Mouse (Mus musculus): ENCODE results near the gene Olfr370. TPM values are rescaled to one million over a fixed set of nuclear protein-coding genes. Genes with fewer than 3 reads are reported as not detected.
A peak's percentile ranks its signal among the peaks of the same experiment; 100 is the strongest.

Gene Olfr370
- total RNA-seq, 1 experiment from 2014 or later: not detected

DNA sequence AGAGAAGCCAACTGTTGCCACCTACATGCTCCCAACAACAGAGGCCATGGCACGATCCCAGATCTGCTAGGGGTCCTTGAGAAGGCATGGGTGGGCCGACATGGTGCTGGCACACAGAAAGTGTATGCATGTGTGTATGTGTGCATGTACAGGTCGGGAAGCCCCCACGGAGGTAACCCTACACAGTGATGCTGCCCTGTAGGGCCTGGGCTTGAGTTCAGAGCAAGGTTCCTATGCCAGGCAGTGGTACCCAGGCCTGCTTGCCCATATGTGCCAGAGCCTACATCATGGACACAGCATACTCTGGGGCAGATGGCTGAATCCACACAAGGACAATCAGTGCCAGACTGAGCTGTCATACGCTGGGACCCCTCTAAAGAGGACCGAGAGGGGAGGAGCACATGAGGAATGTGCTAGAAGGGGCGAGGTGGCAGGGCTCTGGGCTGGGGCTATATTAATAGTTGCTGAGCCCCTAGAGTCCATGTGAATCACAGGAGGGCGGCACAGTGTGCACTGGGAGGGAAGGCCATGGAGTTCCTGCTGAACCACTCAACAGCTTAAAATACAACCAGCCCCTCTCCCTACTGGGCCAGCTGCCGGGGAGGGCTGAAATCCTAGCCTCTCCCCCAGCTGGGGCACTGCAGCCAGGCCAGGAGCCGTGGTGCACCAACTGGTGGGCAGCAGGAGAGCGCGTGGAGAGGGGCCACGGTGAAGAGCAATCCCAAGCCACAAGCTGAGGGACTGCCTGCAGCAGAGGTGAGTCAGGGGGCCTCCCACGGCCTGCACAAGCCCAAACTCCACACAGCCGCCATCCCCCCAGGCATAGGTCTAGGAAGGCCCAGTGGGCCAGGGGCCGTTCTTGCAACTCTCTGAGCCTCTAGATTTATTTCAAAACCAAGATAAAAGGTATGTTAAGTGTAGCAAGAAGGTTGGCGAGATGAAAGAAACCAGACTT, 40.3 kb downstream of the Olfr370 start:
- no peak for DNase-seq

DNA sequence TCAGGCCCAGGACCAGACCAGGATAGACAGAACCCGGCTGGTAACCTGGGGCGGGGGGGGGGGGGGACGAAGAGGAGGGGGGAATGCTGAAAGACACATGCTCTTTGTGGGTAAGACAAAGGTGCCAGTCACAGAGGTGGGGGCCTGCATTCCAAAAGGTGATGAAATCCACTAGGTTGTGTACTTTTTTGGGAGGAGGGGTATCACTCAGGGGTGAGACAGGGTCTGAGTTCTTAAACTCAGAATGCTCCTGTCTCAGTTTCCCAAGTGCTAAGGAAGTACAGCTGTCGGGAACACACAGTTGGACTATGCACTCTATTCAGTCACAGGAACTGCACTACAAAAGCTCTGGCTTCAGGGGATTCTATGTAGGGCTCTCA, 40.9 kb downstream of the Olfr370 start:
- DNase-seq: no peak

DNA sequence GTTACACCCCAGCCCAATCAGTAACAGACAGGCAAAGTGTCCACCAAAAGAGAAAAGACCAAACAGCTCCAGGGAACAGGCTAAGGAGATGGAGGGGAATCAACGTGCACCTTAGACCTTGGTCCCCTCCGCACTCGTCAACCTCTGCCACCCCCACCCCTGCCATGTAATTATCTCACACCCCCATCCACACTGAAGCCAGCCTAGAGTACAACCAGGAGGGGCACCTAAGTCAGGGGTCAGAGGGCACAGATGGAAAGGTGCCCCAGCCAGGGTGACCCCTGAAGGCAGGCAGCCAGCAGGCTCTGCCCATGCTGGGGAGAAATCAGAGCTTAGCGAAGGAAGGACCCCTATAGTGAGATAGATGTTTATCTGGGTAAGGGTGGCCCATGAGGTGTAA, 41.3 kb downstream of the Olfr370 start:
- DNase-seq: no peak

DNA sequence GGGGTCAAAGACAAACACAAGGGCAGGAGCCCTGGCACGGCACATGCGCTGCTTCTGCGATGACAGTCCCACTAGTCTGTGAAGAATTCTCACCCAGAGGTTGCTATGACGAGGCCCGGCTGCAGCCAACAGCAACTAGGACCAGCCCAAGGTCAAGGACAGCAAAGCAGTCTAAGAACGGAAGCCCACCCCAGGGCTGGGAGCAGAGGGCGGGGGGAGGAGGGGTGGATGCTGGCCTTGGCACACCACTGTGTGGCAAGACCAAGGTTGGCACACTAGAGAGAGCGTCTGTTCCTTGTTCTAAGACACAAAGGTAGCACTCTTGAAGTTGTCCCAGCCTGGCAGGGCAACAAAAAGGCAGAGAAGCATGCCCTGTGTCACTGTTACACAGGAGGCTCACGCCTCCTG, 41.8 kb downstream of the Olfr370 start:
- DNase-seq: peak; percentile 92

DNA sequence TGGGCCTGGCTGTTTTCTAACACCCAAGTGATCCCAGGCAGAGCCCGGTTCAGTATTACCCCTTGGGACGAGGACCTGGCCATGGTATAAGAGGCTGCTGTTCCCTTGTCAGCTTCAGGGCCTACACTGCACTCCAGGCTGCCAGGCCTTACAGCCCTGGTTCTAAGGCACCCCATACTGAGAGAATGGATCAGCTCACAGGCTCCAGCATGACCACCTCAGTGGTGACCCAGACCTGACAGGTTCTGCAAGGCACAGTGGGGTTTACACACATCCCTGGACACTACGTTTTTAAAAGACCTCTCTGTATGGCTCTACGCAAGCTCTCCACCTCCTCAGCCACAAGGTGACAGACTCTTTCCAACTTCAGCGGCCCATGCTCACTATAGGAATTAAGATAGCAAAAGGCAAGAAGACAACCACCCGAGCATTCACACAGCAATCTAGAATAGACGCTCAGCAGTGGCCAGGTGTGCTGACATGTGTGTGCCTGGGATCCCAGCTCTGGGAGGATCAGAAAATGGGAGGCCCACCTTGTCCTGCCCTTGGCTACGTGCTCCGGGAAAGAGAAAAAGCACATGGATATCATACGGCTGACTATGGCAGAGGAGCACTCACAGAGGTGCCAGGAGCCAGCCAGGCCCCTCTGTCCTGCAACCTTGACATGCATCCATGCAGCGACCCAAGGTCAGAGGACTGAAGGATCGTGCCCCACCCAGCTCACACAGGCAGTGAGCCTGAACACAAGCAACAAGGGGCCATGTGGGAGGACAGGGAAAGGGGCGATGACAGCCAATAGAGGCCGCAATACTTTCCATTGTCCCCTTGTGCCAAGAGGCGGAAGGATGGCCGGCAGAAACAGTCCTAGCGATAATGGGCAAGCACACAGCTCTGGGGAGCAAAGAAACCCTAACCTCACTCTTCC, 42.8 kb downstream of the Olfr370 start:
- DNase-seq: no peak

DNA sequence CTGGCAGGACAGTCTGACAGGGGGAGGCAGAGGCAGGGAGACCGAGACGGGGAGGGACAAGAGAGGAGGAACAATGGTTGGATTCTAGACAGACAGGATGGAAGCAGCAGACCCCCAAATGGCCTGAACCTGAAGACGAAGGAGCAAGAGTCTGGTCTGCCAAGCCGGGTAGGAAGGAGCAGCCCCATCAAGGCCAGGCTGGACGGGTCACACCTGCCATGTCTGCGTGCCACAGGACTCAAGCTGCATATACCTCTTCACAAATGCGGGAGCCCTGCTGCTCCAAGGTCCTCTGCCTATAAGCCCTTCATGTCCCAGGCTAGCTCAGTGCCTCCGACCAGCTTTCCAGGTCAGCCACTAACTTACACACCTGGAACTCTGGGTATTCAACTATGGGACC, 44.1 kb downstream of the Olfr370 start:
- no peak for DNase-seq

DNA sequence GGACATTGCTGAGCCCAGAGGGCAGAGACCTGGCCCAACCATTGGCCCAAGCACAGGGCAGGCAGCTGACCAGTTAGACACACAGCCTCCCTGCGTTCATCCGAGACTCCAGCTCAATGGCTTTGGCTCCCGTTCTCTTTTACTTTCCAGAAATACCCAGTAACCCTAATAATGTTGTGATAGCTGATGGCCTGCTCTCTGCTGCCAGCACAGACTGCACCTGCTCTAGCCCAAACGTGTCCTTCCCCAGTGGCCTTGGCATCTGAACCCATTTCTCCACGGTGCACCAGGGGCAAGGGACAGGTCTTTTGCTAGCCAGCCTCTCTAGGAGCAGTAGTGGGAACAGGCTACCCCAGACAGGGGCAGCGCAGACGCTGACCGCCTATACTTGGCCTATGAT, 45.2 kb downstream of the Olfr370 start:
- DNase-seq: no peak

DNA sequence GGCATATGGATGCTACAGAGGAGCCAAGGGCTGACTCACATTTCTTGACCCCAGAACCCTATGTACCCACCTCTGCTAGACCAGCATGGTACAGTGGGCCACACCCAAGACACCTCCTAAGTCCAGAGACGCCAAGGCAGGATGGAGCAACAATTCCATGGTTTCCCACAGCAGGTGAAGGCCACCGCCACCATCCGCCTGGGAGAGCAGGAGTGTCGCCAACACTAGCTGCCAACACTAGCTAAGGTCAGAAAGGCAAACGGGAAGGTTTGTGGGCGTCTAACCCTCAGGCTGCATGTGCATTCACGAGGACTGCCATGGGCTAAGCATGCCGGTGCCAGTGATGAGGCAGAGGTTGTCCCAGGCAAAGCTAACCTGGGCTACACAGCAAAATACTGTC, 46.6 kb downstream of the Olfr370 start:
- no peak for DNase-seq

DNA sequence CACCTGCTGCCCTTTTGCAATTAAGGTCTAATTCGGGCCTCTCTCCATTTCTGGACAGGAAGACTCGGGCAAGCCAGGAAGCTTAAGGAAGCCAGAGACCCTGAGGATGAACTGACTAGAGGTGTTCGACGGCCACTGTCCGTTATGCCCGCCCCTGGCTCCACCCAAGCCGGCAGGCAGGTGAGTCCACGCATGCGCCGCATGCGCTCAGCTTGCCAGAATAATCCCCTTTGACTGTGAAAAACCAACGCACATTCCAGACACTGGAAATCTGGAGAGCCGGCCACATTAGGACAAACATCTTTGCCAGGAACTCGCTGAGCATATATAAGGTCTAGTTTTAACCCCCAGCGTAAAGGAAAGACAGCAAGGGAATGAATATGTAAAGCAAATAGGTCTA, 47.7 kb downstream of the Olfr370 start:
- DNase-seq: no peak

DNA sequence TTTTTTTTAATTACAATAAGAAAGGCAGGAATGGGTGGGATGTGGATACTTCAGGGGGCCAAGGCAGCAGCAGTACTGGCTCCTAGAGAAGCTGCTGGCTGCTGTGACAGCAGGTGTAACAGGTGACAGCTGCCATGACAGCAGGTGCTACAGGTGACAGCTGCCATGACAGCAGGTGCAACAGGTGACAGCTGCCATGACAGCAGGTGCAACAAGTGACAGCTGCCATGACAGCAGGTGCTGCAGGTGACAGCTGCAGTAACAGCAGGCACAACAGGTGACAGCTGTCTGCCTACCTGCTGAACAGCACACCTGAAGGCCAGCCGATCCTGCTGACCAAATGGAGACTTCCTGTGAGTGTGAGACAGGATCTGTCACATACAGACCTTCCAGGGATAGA, 49.2 kb downstream of the Olfr370 start:
- no peak for DNase-seq

DNA sequence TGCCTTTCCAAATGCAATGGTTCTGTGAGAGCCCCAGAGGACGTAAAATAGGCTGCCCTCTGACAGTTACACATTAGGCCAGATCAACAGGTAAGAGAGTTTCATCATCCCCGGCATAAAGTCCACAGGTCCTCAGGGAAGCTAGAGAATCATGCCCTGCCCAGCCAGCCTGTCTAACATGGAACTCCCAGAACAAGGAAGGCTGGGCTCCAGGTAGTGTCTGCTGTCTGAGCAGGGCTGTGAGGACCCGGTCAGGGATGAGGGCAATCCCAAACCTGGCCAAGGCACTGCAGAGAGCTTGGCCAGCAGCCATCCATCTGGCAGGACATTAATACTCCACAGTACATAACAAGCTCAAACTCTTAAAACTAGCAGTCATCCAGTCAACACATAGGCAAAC, 49.8 kb downstream of the Olfr370 start:
- DNase-seq: peak; percentile 35

DNA sequence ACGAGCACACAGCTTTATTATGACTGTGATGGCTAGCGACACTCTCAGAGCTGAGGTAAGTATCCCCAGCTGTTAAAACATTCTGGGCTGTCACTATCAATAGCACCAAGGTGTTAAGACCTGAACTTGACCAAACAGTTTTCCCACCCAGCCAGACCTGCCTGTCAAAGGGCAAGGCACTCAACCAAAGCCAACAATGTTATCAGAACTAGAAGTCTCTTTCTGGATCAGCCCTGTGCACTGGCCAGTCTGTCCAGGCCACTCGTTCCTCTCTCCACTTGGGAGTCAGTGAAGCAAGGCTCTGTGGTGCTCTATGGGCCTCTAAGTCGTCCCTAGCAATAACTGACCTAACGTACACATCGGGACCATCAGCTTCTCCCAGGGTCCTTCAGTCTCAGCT, 52.1 kb downstream of the Olfr370 start:
- DNase-seq: no peak

DNA sequence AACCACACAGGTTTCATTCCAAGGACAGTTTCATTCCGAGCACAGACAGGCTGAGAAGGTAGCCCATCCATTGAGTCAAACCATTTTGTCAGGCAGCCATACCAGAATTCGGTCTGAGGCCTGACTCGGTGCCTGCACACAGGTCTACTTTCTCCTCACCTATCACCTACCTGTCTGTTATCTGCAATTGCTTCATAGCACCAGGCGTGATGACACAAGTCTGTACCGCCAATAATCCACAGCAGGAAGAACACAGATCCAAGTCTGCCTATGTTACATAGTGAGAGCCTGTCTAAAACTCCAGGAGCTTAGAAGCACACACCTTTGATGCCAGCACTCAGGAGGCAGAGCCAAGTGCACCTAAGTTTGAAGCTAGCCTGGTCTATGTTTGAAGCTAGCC, 53.3 kb downstream of the Olfr370 start:
- DNase-seq: no peak

DNA sequence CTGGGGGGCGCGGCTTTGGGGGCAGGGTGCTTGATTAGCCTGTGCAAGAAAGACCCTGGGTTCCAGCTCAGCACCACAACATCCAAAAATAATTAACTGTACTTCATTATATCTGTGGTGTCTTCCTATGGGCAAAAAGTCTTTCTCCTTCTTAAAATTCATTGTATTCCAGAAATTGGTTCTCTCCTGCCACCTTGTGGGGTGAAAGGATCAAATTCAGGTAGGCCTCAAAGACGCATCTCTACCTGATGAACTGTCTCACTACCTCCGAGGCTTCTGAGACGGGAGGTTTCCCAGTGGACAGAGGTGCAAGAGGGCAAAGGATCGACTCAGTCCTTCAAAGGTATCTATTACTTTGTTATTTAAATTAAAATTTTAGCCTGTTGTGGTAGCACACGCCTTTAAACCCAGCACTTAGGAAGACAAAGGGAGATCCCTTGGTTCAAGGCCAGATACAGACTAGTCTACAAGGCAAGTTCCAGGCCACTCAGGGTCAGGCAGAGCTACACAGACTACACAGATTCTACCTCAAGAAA, 55.0 kb downstream of the Olfr370 start:
- DNase-seq: no peak

DNA sequence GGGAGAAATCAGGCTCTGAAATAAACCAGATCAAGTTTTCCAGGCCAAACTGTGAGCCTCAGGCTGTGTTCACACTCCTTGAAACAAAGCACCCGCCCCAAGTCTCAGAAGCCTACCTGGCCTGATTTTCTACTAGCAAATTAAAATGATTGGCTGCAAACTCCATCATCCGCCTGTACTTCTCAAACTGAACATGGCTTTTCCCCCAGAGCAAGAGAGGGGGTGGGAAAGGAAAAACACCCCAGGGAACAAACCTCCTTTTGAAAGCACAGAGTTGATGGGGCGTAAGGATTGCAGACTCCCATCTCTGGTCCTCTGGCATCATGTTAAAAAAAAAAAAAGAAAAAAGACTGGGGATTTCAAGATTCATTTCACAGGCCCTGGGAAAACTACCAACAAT, 57.1 kb downstream of the Olfr370 start:
- no peak for DNase-seq

DNA sequence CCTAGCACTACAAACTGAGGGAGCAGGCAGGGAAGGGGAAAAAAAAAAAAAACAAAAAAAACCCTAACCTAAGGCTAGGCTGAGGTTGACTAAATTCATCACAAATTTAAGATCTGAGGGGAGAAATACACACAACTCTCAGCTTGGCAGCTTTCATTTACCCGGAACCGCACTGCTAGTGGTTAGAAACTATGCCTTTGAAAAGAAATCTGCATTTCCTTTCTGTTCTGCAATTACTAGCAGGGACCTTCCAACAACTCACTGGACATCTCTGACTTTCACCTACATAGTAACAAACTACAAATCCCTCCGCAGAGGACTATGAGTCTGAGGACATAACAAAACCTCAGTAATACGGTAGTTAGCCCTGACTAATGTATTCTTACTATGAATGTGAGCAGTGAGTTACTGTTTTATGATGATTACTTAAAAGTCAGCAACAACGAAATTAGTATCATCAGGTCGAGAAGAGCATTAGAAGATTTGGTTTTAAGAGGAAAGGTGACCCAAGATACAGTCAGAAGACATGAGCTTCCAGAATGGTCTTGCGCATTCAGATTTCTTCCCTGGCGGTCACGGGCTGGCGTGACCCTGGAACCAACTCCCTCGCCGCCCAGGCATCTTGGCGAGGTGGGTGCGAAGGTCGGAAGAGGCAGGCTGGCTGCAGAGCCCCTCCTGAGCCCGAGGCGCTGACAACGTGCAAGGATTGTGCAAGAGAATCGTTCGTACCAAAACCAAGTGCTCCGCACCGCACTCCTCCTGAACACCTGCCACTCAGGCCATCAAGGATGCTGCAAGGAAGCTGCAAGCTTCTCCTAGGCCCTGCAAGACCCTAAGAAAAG, 58.0 kb downstream of the Olfr370 start:
- DNase-seq: no peak

DNA sequence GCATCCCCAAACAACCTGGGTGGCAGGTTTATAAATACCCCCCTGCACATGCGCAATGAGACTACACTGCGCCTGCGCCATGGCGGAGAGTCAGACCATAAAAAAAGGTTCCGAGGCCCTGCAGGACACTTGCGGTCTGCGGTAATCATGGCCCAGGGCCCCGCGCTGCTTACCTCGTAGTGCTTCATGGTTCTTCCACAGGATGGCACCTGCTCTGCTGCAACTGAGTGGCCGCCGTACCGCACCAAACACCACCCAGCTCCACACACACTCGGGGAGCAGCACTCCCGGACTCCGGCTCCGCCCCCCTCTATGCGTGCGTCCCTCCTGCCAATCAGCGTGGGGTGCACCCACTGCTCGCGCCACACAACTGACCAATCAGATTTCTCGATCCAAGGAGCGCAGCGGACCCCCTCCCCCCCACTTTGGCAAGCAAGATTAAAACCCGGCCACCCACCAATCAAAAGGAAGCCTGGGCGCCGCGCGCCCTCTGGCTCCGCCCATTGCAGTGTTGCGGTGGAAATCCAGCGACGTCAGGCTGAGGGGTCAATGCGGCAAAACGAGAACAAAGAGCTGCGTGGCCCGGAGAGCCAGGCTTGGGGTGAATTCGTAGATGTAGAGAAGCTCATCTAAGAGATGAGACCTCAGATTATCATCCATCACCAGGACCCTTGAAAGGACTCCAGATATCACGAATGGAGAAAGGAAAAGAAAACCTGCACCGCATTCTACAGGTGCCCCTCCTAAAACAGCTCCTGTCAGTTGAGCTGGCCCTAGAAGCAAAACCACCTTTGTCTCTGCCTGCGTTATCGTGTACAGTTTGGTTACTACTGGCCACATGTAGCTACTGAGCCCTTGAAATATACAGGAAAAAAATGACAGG, 58.8 kb downstream of the Olfr370 start:
- peak; percentile 98 for DNase-seq
